ENCODE assay signal across 15 mouse cellular contexts in genomic region chr5:92387433-92387832, GRCm38 (mm10). TPM values are rescaled to one million over a fixed set of nuclear protein-coding genes. Genes with fewer than 3 reads are reported as not detected.
DNase-seq lines count a peak whose midpoint lies in the region; ATAC-seq and TF ChIP-seq lines count a peak whose summit lies in the region.
"Had no signal": no experiment of that assay in that cellular context is flagged by ENCODE, and none has a peak within 500 bp of the region (broad histone marks: within the 10 kb centered on the region; RNA-seq: fewer than 3 reads in every experiment).

No protein-coding gene starts in this region.

- H3K4me2 ChIP-seq in heart, embryonic 12.5 days, result peak overlapping the region; percentile 58
- no peak overlapping the region for H3K4me2 ChIP-seq in kidney, embryonic 15.5 days
- no peak overlapping the region for H3K4me2 ChIP-seq in hindbrain, postnatal 0 days (ENCODE audit: low read depth, low read length)
- H3K4me2 ChIP-seq: neural tube, embryonic 13.5 days had no signal

- no peak for TF ChIP-seq POLR2A in thymus, adult 2 months (IDR thresholded peaks at IDR 0.05; ENCODE audit: control insufficient read depth, extremely low read depth, insufficient read depth, low read length, poor library complexity)

- H3K36me3 ChIP-seq in heart, embryonic 12.5 days, result no peaks in the 10 kb centered on the region
- H3K36me3 ChIP-seq in kidney, embryonic 15.5 days, result no peaks in the 10 kb centered on the region
- H3K36me3 ChIP-seq in thymus, adult 2 months (ENCODE audit: control insufficient read depth, insufficient read depth, low read length), result no peaks in the 10 kb centered on the region
- no peaks in the 10 kb centered on the region for H3K36me3 ChIP-seq in hindbrain, postnatal 0 days (ENCODE audit: insufficient read depth, low read length)
- H3K36me3 ChIP-seq: hindbrain, embryonic 10.5 days; neural tube, embryonic 13.5 days had no signal

- no peak for ATAC-seq in heart, embryonic 12.5 days (ENCODE audit: insufficient number of reproducible peaks, low FRiP score)
- no peak for ATAC-seq in kidney, embryonic 15.5 days (replicated peaks; ENCODE audit: low FRiP score)
- no peak for ATAC-seq in hindbrain, postnatal 0 days
- ATAC-seq in CD4-positive, CD25-positive, alpha-beta regulatory T cell, adult 4 months, result no peak
- ATAC-seq: activated CD4-positive, CD25-positive, alpha-beta regulatory T cell, adult 4 months had no signal

- no peak for TF ChIP-seq CTCF in thymus, adult 2 months (IDR thresholded peaks at IDR 0.05; ENCODE audit: borderline replicate concordance, control insufficient read depth, extremely low read depth, insufficient read depth, low read length, poor library complexity)
- TF ChIP-seq CTCF in hindbrain, postnatal 0 days (IDR thresholded peaks at IDR 0.05; ENCODE audit: low read depth), result no peak

- peak overlapping the region; percentile 85 for H3K27ac ChIP-seq in brown adipose tissue, adult 24 weeks (replicated peaks; ENCODE audit: low read depth, low read length)
- peak overlapping the region; percentile 80 for H3K27ac ChIP-seq in heart, embryonic 12.5 days (ENCODE audit: poor library complexity, severe bottlenecking)
- H3K27ac ChIP-seq in kidney, embryonic 15.5 days, result peak overlapping the region; percentile 45; the same call in 1 of the 2 replicates
- no peak overlapping the region for H3K27ac ChIP-seq in thymus, adult 2 months (ENCODE audit: control insufficient read depth, insufficient read depth, low read length)
- no peak overlapping the region for H3K27ac ChIP-seq in hindbrain, postnatal 0 days
- H3K27ac ChIP-seq: hindbrain, embryonic 10.5 days; neural tube, embryonic 13.5 days had no signal

- peak; percentile 31 for DNase-seq in MN1 (ENCODE audit: low spot score)
- no peak for DNase-seq in thymus, adult 2 months
- DNase-seq in hindbrain, postnatal 0 days (ENCODE audit: low spot score), result no peak
- DNase-seq in neural tube, embryonic 10.5 days (ENCODE audit: extremely low spot score, low spot score), result no peak
- DNase-seq: liver; thymus, postnatal 36 days had no signal

- H3K27me3 ChIP-seq in heart, embryonic 12.5 days (replicated peaks), result peaks cover 10% of the 10 kb centered on the region
- H3K27me3 ChIP-seq in kidney, embryonic 15.5 days, result peaks cover 31% of the 10 kb centered on the region
- no peaks in the 10 kb centered on the region; the same call in 1 of the 2 replicates for H3K27me3 ChIP-seq in thymus, adult 2 months (ENCODE audit: control insufficient read depth, insufficient read depth, low read length)
- H3K27me3 ChIP-seq in hindbrain, postnatal 0 days (ENCODE audit: insufficient read depth, low read length), result peaks cover 6% of the 10 kb centered on the region; the same call in 1 of the 2 replicates

- 0 out of 2 replicates have a peak overlapping the region, but pooled peaks have one; percentile 21 for H3K9ac ChIP-seq in heart, embryonic 12.5 days
- H3K9ac ChIP-seq in kidney, embryonic 15.5 days, result no peak overlapping the region
- no peak overlapping the region for H3K9ac ChIP-seq in hindbrain, postnatal 0 days (replicated peaks; ENCODE audit: low read length)
- H3K9ac ChIP-seq: neural tube, embryonic 13.5 days had no signal

- H3K9me3 ChIP-seq in heart, embryonic 12.5 days (replicated peaks), result no peaks in the 10 kb centered on the region
- H3K9me3 ChIP-seq in kidney, embryonic 15.5 days (replicated peaks), result no peaks in the 10 kb centered on the region
- H3K9me3 ChIP-seq in hindbrain, postnatal 0 days (ENCODE audit: low read length), result no peaks in the 10 kb centered on the region
- H3K9me3 ChIP-seq: hindbrain, embryonic 10.5 days; megakaryocyte, embryonic 14.5 days; neural tube, embryonic 13.5 days had no signal

- H3K4me1 ChIP-seq in brown adipose tissue, adult 24 weeks (ENCODE audit: control insufficient read depth, insufficient read depth, insufficient read length, low read length), result peaks cover 6% of the 10 kb centered on the region
- peaks cover 46% of the 10 kb centered on the region for H3K4me1 ChIP-seq in heart, embryonic 12.5 days (replicated peaks)
- peaks cover 12% of the 10 kb centered on the region for H3K4me1 ChIP-seq in kidney, embryonic 15.5 days
- 0 out of 2 replicates have a peak, but pooled peaks cover under 1% of the 10 kb centered on the region for H3K4me1 ChIP-seq in thymus, adult 2 months (replicated peaks; ENCODE audit: control insufficient read depth, insufficient read depth, low read length)
- no peaks in the 10 kb centered on the region for H3K4me1 ChIP-seq in hindbrain, postnatal 0 days (ENCODE audit: insufficient read depth, low read length)

- 23% methylated on average over 11 of the region's 11 CpGs for WGBS in heart, embryonic 12.5 days
- 59% methylated on average over 11 of the region's 11 CpGs for WGBS in kidney, embryonic 15.5 days
- 85% methylated on average over 11 of the region's 11 CpGs for WGBS in thymus, adult 2 months
- 66% methylated on average over 11 of the region's 11 CpGs for WGBS in hindbrain, postnatal 0 days

- H3K4me3 ChIP-seq in brown adipose tissue, adult 24 weeks (ENCODE audit: insufficient read depth, low read depth, low read length), result peak overlapping the region; percentile 23
- peak overlapping the region; percentile 23; the same call in 1 of the 2 replicates for H3K4me3 ChIP-seq in heart, embryonic 12.5 days
- H3K4me3 ChIP-seq in kidney, embryonic 15.5 days (replicated peaks), result no peak overlapping the region
- no peak overlapping the region for H3K4me3 ChIP-seq in thymus, adult 2 months (ENCODE audit: control insufficient read depth, insufficient read depth, low read length)
- no peak overlapping the region for H3K4me3 ChIP-seq in hindbrain, postnatal 0 days (ENCODE audit: low read length)
- H3K4me3 ChIP-seq: hindbrain, embryonic 10.5 days; megakaryocyte, embryonic 14.5 days; neural tube, embryonic 13.5 days had no signal

RNA-seq across cellular contexts. Expression of gene Cxcl10, which starts 38.7 kb away (rescaled TPM):
- 2.7 TPM in 1 of 2 replicates, not detected in the other for polyA plus RNA-seq in brown adipose tissue, adult 24 weeks (2012; ENCODE audit: insufficient read depth, insufficient read length, missing spikeins)
- 0.30 and 0.52 TPM in 2 replicates for polyA plus RNA-seq in heart, embryonic 12.5 days (2016; fragmentation: Nextera tagmentation; extraction: Ambion mirVana)
- polyA plus RNA-seq in kidney, embryonic 15.5 days (2015; fragmentation: Nextera tagmentation; extraction: Ambion mirVana), result 0.72 and 1.4 TPM in 2 replicates
- polyA plus RNA-seq in thymus, adult 2 months (2012; rRNA removed), result 93.6 and 97.3 TPM in 2 replicates
- total RNA-seq in hindbrain, postnatal 0 days (2014; rRNA removed), result not detected in 2 replicates
- 0.54 and 0.80 TPM in 2 replicates for polyA plus RNA-seq in hindbrain, postnatal 0 days (2015; fragmentation: Nextera tagmentation; extraction: Ambion mirVana)
- 10 to 100 TPM; 12.1 to 23.6 TPM for polyA plus RNA-seq in CD4-positive, CD25-positive, alpha-beta regulatory T cell, adult 4 months (2017; shearing (Covaris generic))
- total RNA-seq: layer of hippocampus, postnatal 14 days had no signal

RNA-seq across cellular contexts. Expression of gene Nup54, which starts 47.6 kb away (rescaled TPM):
- polyA plus RNA-seq in brown adipose tissue, adult 24 weeks (2012; ENCODE audit: insufficient read depth, insufficient read length, missing spikeins), result 20.3 and 20.9 TPM in 2 replicates
- 42.6 and 44.6 TPM in 2 replicates for polyA plus RNA-seq in heart, embryonic 12.5 days (2016; fragmentation: Nextera tagmentation; extraction: Ambion mirVana)
- polyA plus RNA-seq in kidney, embryonic 15.5 days (2015; fragmentation: Nextera tagmentation; extraction: Ambion mirVana), result 54.1 and 55.1 TPM in 2 replicates
- 26.9 and 34.6 TPM in 2 replicates for polyA plus RNA-seq in thymus, adult 2 months (2012; rRNA removed)
- total RNA-seq in hindbrain, postnatal 0 days (2014; rRNA removed), result 72.6 and 90.2 TPM in 2 replicates
- polyA plus RNA-seq in hindbrain, postnatal 0 days (2015; fragmentation: Nextera tagmentation; extraction: Ambion mirVana), result 41.3 and 42.3 TPM in 2 replicates
- 10 to 100 TPM; 41.3 to 42.7 TPM for polyA plus RNA-seq in CD4-positive, CD25-positive, alpha-beta regulatory T cell, adult 4 months (2017; shearing (Covaris generic))

RNA-seq across cellular contexts. Expression of gene Art3, which starts 55.8 kb away (rescaled TPM):
- 163 and 220 TPM in 2 replicates for polyA plus RNA-seq in brown adipose tissue, adult 24 weeks (2012; ENCODE audit: insufficient read depth, insufficient read length, missing spikeins)
- polyA plus RNA-seq in heart, embryonic 12.5 days (2016; fragmentation: Nextera tagmentation; extraction: Ambion mirVana), result 37.5 and 41.5 TPM in 2 replicates
- polyA plus RNA-seq in kidney, embryonic 15.5 days (2015; fragmentation: Nextera tagmentation; extraction: Ambion mirVana), result 3.0 and 3.9 TPM in 2 replicates
- 4.5 and 12.7 TPM in 2 replicates for polyA plus RNA-seq in thymus, adult 2 months (2012; rRNA removed)
- 1.8 and 4.1 TPM in 2 replicates for total RNA-seq in hindbrain, postnatal 0 days (2014; rRNA removed)
- polyA plus RNA-seq in hindbrain, postnatal 0 days (2015; fragmentation: Nextera tagmentation; extraction: Ambion mirVana), result 8.0 and 10.2 TPM in 2 replicates
- polyA plus RNA-seq in CD4-positive, CD25-positive, alpha-beta regulatory T cell, adult 4 months (2017; shearing (Covaris generic)), result 10 to 100 TPM in 1 of 2 experiments, 1 to 10 TPM in 1; 9.2 to 11.0 TPM

RNA-seq across cellular contexts. Expression of gene Cxcl9, which starts 59.6 kb away (rescaled TPM):
- 15.5 and 47.1 TPM in 2 replicates for polyA plus RNA-seq in brown adipose tissue, adult 24 weeks (2012; ENCODE audit: insufficient read depth, insufficient read length, missing spikeins)
- polyA plus RNA-seq in heart, embryonic 12.5 days (2016; fragmentation: Nextera tagmentation; extraction: Ambion mirVana), result not detected in 2 replicates
- not detected in 2 replicates for polyA plus RNA-seq in kidney, embryonic 15.5 days (2015; fragmentation: Nextera tagmentation; extraction: Ambion mirVana)
- 24.5 and 41.8 TPM in 2 replicates for polyA plus RNA-seq in thymus, adult 2 months (2012; rRNA removed)
- not detected in 2 replicates for total RNA-seq in hindbrain, postnatal 0 days (2014; rRNA removed)
- polyA plus RNA-seq in hindbrain, postnatal 0 days (2015; fragmentation: Nextera tagmentation; extraction: Ambion mirVana), result not detected in 2 replicates
- polyA plus RNA-seq in CD4-positive, CD25-positive, alpha-beta regulatory T cell, adult 4 months (2017; shearing (Covaris generic)), result under 1 TPM in 1 of 2 experiments, not detected in 1; 0.26 TPM
- total RNA-seq: layer of hippocampus, postnatal 14 days had no signal
- polyA plus RNA-seq: hindbrain, embryonic 10.5 days; neural tube, embryonic 13.5 days had no signal

Comparison
In these comparisons a context has a peak if more than half of its experiments do, and no peak if none do; other contexts are left out.
1. H3K27ac ChIP-seq: peak in brown adipose tissue, adult 24 weeks (single experiment), heart, embryonic 12.5 days (single experiment) and kidney, embryonic 15.5 days (single experiment); none in thymus, adult 2 months (single experiment) and hindbrain, postnatal 0 days (single experiment).
2. H3K4me3 ChIP-seq: peak in brown adipose tissue, adult 24 weeks (single experiment) and heart, embryonic 12.5 days (single experiment); none in kidney, embryonic 15.5 days (single experiment), thymus, adult 2 months (single experiment) and hindbrain, postnatal 0 days (single experiment).